Mouse (Mus musculus): Measurements from ENCODE around the gene Mcfd2.

Gene Mcfd2

GRCm38 (mm10) chr17:87287197-87287777 lies 21.6 kb upstream of the Mcfd2 start:
- DNase-seq = peak; percentile 44

GRCm38 (mm10) chr17:87286481-87287143 lies 20.9 kb upstream of the Mcfd2 start:
- DNase-seq = no peak

- DNase-seq = peak; percentile 52
Measured at GRCm38 (mm10) chr17:87285731-87286465, 20.2 kb upstream of the Mcfd2 start.

GRCm38 (mm10) chr17:87284482-87285040 lies 18.8 kb upstream of the Mcfd2 start:
- DNase-seq = no peak

GRCm38 (mm10) chr17:87283755-87284481 lies 18.2 kb upstream of the Mcfd2 start:
- peak; percentile 51 for DNase-seq

- DNase-seq = peak; percentile 74
Measured at GRCm38 (mm10) chr17:87283055-87283754, 17.5 kb upstream of the Mcfd2 start.

GRCm38 (mm10) chr17:87282706-87283053 lies 16.9 kb upstream of the Mcfd2 start, which contains the start of gene Ttc7:
Gene Ttc7, plus strand, starts transcription at chr17:87282886.
- DNase-seq = peak; percentile 99

GRCm38 (mm10) chr17:87282007-87282705 lies 16.4 kb upstream of the Mcfd2 start:
- DNase-seq = peak; percentile 96

- peak; percentile 34 for DNase-seq
Measured at GRCm38 (mm10) chr17:87275363-87276341, 9.9 kb upstream of the Mcfd2 start.

GRCm38 (mm10) chr17:87269454-87269853 lies 3.7 kb upstream of the Mcfd2 start:
- DNase-seq = no peak

GRCm38 (mm10) chr17:87264927-87265791 lies 576 bp downstream of the Mcfd2 start:
- no peak for DNase-seq

- DNase-seq = no peak
Measured at GRCm38 (mm10) chr17:87264054-87264830, 1.5 kb downstream of the Mcfd2 start.

GRCm38 (mm10) chr17:87263401-87263800 lies 2.3 kb downstream of the Mcfd2 start:
- no peak for DNase-seq

- no peak for DNase-seq
Measured at GRCm38 (mm10) chr17:87255672-87256071, 10.1 kb downstream of the Mcfd2 start.

GRCm38 (mm10) chr17:87254384-87254783 lies 11.4 kb downstream of the Mcfd2 start:
- no peak for DNase-seq

- no peak for DNase-seq
Measured at GRCm38 (mm10) chr17:87246103-87246502, 19.6 kb downstream of the Mcfd2 start.

- no peak for DNase-seq
Measured at GRCm38 (mm10) chr17:87237826-87238225, 27.9 kb downstream of the Mcfd2 start.

Data from kidney, postnatal 10 days (tissue).